Mouse (Mus musculus) ES-E14 (cell line): ENCODE measurements at regions not wholly inside any gene's neighbourhood (a gene's known extent, or its start where the extent isn't known, plus 50 kb on each side); places are given as distances from the start of the nearest gene placed in this dataset.

Experiments used
- DNase-seq: peaks from one replicate; pipeline ENCODE4 v3.0.0-alpha.2; 2013; ENCODE audit warnings: low read depth, low spot score
- H3K27ac ChIP-seq: 2 replicates; pipeline ENCODE4 v1.5.1; 2012; ENCODE audit warnings: low read depth, mild to moderate bottlenecking, low read length, moderate library complexity, mixed read lengths; ENCODE audit not compliant: poor library complexity, insufficient read depth, severe bottlenecking
- H3K36me3 ChIP-seq: 2 replicates; pipeline ENCODE4 v1.6.1; 2012; ENCODE audit warnings: mild to moderate bottlenecking, low read length, moderate library complexity, mixed read lengths; ENCODE audit not compliant: control insufficient read depth, poor library complexity, insufficient read depth, severe bottlenecking
- H3K4me1 ChIP-seq, 2 experiments: fragments of 150-350 bp in 1 of 2; sonication (generic) in 1 of 2; 2 replicates each; pipeline ENCODE4 v1.6.1; 2012; ENCODE audit warnings: low read length in 2 of 2, mild to moderate bottlenecking in 1 of 2, mixed read lengths in 1 of 2; ENCODE audit not compliant: control insufficient read depth in 2 of 2, insufficient read depth in 2 of 2, poor library complexity in 1 of 2
- H3K4me3 ChIP-seq, 2 experiments: fragments of 150-350 bp in 1 of 2; sonication (generic) in 1 of 2; 2 replicates each; pipeline ENCODE4 v1.5.1; 2012; ENCODE audit warnings: low read length in 2 of 2, low read depth in 1 of 2, mild to moderate bottlenecking in 1 of 2, mixed read lengths in 1 of 2; ENCODE audit not compliant: insufficient read depth in 1 of 2, poor library complexity in 1 of 2, severe bottlenecking in 1 of 2
- H3K9ac ChIP-seq: 2 replicates; pipeline ENCODE4 v1.6.1; 2012; ENCODE audit warnings: low read depth, mild to moderate bottlenecking, low read length, mixed read lengths; ENCODE audit not compliant: poor library complexity, insufficient read depth, severe bottlenecking
- H3K9me3 ChIP-seq: fragments of 150-350 bp; sonication (generic); 2 replicates; pipeline ENCODE4 v1.6.1; 2012; ENCODE audit warnings: low read depth, mild to moderate bottlenecking, low read length; ENCODE audit not compliant: control insufficient read depth, insufficient read depth
- CHD2 ChIP-seq: IDR thresholded peaks from 2 replicates; pipeline ENCODE4 v1.6.1; 2014; ENCODE audit warnings: mild to moderate bottlenecking, low read depth, low read length, inconsistent platforms
- HCFC1 ChIP-seq: IDR thresholded peaks from 2 replicates; pipeline ENCODE4 v1.6.1; 2012; ENCODE audit warnings: low read length, inconsistent platforms, borderline replicate concordance; ENCODE audit not compliant: insufficient read depth
- MAFK ChIP-seq: IDR thresholded peaks from 2 replicates; pipeline ENCODE4 v1.6.1; 2014; ENCODE audit warnings: mild to moderate bottlenecking, low read depth, low read length, inconsistent platforms; ENCODE audit not compliant: insufficient read depth
- ZC3H11A ChIP-seq: IDR thresholded peaks from 2 replicates; pipeline ENCODE4 v1.6.1; 2012; ENCODE audit warnings: low read depth, mild to moderate bottlenecking, inconsistent platforms, low read length, borderline replicate concordance
- ZNF384 ChIP-seq: IDR thresholded peaks from 2 replicates; pipeline ENCODE4 v1.6.1; 2012; ENCODE audit warnings: low read depth, low read length, inconsistent platforms
- in situ Hi-C, 2 experiments: fragments of 600-800 bp; cut with MboI; formaldehyde crosslinking; loops; one replicate each; pipeline ENCODE4 v1.15.1; 2025; ENCODE audit warnings: low sequenced_read_pairs in 2 of 2, inconsistent platforms in 1 of 2; ENCODE audit not compliant: unreplicated experiment in 2 of 2

GRCm38 (mm10) chr1:186245723-186246440 is 128.8 kb upstream of the Lyplal1 start:
- Histone ChIP-seq H3K9ac (no peak overlapping the region), H3K9me3 (no peaks in the 10 kb centered on the region), H3K4me3 (no peak overlapping the region), H3K4me1 (no peaks in the 10 kb centered on the region), H3K36me3 (no peaks in the 10 kb centered on the region), H3K27ac (no peak overlapping the region)
- in situ Hi-C loops = loop anchor here in 1 of 2 experiments (25.0 kb wide), 1 partner anchor 466 kb away; the partner anchor contains the start of gene Tgfb2
- no peak for TF ChIP-seq CHD2
- TF ChIP-seq MAFK = no peak
- TF ChIP-seq ZNF384 = no peak
- no peak for TF ChIP-seq ZC3H11A
- TF ChIP-seq HCFC1 = no peak
- DNase-seq = no peak

- in situ Hi-C loops = loop anchor here in 1 of 2 experiments (25.0 kb wide), 1 partner anchor 471 kb away; the partner anchor contains the start of gene Tgfb2
- Histone ChIP-seq H3K9me3 (no peaks in the 10 kb centered on the region), H3K27ac (no peak overlapping the region), H3K4me3 (no peak overlapping the region), H3K9ac (no peak overlapping the region), H3K36me3 (no peaks in the 10 kb centered on the region), H3K4me1 (peaks cover 2 to 4% of the 10 kb centered on the region in 2 experiments; a peak in 2 of 4 replicates)
- peak; percentile 24 for DNase-seq
- no peak; the same call in 1 of the 2 replicates for TF ChIP-seq ZC3H11A
- TF ChIP-seq MAFK = no peak
- TF ChIP-seq HCFC1 = no peak
- no peak for TF ChIP-seq ZNF384
- TF ChIP-seq CHD2 = no peak
Observed at GRCm38 (mm10) chr1:186241112-186241511, 124.0 kb upstream of the Lyplal1 start.

GRCm38 (mm10) chr1:186237556-186237955 is 120.4 kb upstream of the Lyplal1 start:
- no peaks in the 10 kb centered on the region for H3K9me3 ChIP-seq
- no peak for DNase-seq
- in situ Hi-C loops = loop anchor here in 1 of 2 experiments (25.0 kb wide), 1 partner anchor 475 kb away; the partner anchor contains the start of gene Tgfb2
- H3K4me3 ChIP-seq = no peak overlapping the region
- H3K9ac ChIP-seq = no peak overlapping the region
- TF ChIP-seq ZNF384 (no peak), CHD2 (no peak), HCFC1 (no peak), ZC3H11A (no peak), MAFK (no peak)
- H3K27ac ChIP-seq = no peak overlapping the region
- H3K4me1 ChIP-seq = peaks cover 2 to 5% of the 10 kb centered on the region in 2 experiments; a peak in 2 of 4 replicates
- no peaks in the 10 kb centered on the region for H3K36me3 ChIP-seq

GRCm38 (mm10) chr1:186236267-186237020 is 119.3 kb upstream of the Lyplal1 start:
- no peaks in the 10 kb centered on the region for H3K36me3 ChIP-seq
- peak; percentile 30 for DNase-seq
- 0 out of 2 replicates have a peak overlapping the region, but pooled peaks have one; percentile 44 for H3K27ac ChIP-seq
- peaks cover 2 to 5% of the 10 kb centered on the region in 2 experiments; a peak in 2 of 4 replicates for H3K4me1 ChIP-seq
- TF ChIP-seq HCFC1 (no peak), ZC3H11A (no peak), CHD2 (no peak)
- H3K4me3 ChIP-seq = no peak overlapping the region
- H3K9me3 ChIP-seq = no peaks in the 10 kb centered on the region
- H3K9ac ChIP-seq = no peak overlapping the region
- in situ Hi-C loops = loop anchor here in 1 of 2 experiments (25.0 kb wide), 1 partner anchor 476 kb away; the partner anchor contains the start of gene Tgfb2
